Mouse (Mus musculus): ENCODE measurements around the gene Gpatch8. TPM values are rescaled to one million over a fixed set of nuclear protein-coding genes. Genes with fewer than 3 reads are reported as not detected.
A peak's percentile ranks its signal among the peaks of the same experiment; 100 is the strongest.

Gene Gpatch8
- total and polyA plus RNA-seq, 3 experiments = 11.7 to 18.0 (median 14.8) TPM

DNA sequence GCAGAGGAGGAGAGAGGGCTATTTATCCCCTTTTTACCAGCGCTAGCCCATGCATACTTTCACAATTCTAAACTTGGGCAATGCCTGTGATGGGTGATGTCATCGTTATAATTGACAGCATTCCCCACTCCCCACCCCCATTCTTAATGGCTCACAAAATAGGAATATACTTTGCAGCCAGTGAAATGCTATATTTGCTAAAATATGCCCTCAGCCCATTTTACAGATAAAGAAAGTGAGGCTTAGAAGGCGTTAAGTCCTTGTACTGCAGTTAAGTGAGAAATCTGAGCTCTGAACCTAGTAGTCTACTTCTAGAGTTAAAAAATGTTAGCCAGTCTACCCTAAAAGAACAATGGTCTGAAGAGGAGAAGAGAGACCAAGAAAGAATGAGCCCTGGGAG, 111.9 kb downstream of the Gpatch8 start:
- no peak for TF ChIP-seq EP300 (IDR thresholded peaks at IDR 0.05; ENCODE audit: insufficient read depth, low read depth, low read length)
- TF ChIP-seq POLR2A (IDR thresholded peaks at IDR 0.05; ENCODE audit: insufficient read depth, low read depth, low read length) = no peak
- no peak for TF ChIP-seq CTCF (IDR thresholded peaks at IDR 0.05)
- Histone ChIP-seq H3K79me2 (replicated peaks; ENCODE audit: control insufficient read depth, insufficient read depth, low read length) (no peaks in the 10 kb centered on the region), H3K27me3 (ENCODE audit: control insufficient read depth, insufficient read depth, low read length) (no peaks in the 10 kb centered on the region), H3K9ac (ENCODE audit: low read depth, low read length) (no peak overlapping the region), H3K4me1 (ENCODE audit: control insufficient read depth, insufficient read depth, low read length) (peaks cover 6% of the 10 kb centered on the region), H3K36me3 (ENCODE audit: control insufficient read depth, insufficient read depth, low read length) (no peaks in the 10 kb centered on the region), H3K4me3 (no peak overlapping the region), H3K27ac (no peak overlapping the region)
- WGBS = 62% methylated on average over 3 of the region's 3 CpGs
- intact Hi-C loops (cut with DNase I) = no loop called here
- no peak for DNase-seq

DNA sequence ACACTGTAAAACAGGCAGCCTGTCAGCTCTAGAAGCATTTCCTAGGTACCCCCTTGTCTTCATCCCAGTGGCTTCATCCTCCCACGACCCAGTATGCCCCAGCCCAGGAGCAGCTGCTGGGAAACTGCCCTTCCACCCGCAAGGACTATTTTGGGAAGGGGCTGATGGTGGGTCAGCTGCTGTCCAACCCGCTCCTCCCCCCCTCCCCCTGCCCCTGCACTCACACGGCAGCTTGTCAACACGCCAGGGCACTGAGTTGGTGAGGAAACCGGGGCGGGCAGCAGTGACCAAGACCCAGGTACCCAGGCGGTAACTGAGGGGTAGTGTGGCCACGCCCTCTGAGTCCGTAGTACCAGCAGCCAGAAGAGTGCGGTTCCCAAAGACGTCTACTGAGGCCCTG, 112.5 kb downstream of the Gpatch8 start:
- Histone ChIP-seq H3K4me3 (no peak overlapping the region), H3K9ac (ENCODE audit: low read depth, low read length) (no peak overlapping the region), H3K79me2 (replicated peaks; ENCODE audit: control insufficient read depth, insufficient read depth, low read length) (no peaks in the 10 kb centered on the region), H3K27ac (no peak overlapping the region), H3K36me3 (ENCODE audit: control insufficient read depth, insufficient read depth, low read length) (no peaks in the 10 kb centered on the region), H3K4me1 (ENCODE audit: control insufficient read depth, insufficient read depth, low read length) (peaks cover 6% of the 10 kb centered on the region), H3K27me3 (ENCODE audit: control insufficient read depth, insufficient read depth, low read length) (no peaks in the 10 kb centered on the region)
- TF ChIP-seq EP300 (IDR thresholded peaks at IDR 0.05; ENCODE audit: insufficient read depth, low read depth, low read length) (no peak), CTCF (IDR thresholded peaks at IDR 0.05) (no peak), POLR2A (IDR thresholded peaks at IDR 0.05; ENCODE audit: insufficient read depth, low read depth, low read length) (no peak)
- 66% methylated on average over 12 of the region's 12 CpGs for WGBS
- intact Hi-C loops (cut with DNase I) = no loop called here
- DNase-seq = peak in 1 of 2 experiments; percentile 14

- H3K4me1 ChIP-seq (ENCODE audit: control insufficient read depth, insufficient read depth, low read length) = peaks cover 6% of the 10 kb centered on the region
- no peaks in the 10 kb centered on the region for H3K79me2 ChIP-seq (replicated peaks; ENCODE audit: control insufficient read depth, insufficient read depth, low read length)
- intact Hi-C loops (cut with DNase I) = no loop called here
- H3K27me3 ChIP-seq (ENCODE audit: control insufficient read depth, insufficient read depth, low read length) = no peaks in the 10 kb centered on the region
- H3K36me3 ChIP-seq (ENCODE audit: control insufficient read depth, insufficient read depth, low read length) = no peaks in the 10 kb centered on the region
- 88% methylated on average over 6 of the region's 6 CpGs for WGBS
- TF ChIP-seq EP300 (IDR thresholded peaks at IDR 0.05; ENCODE audit: insufficient read depth, low read depth, low read length) (no peak), POLR2A (IDR thresholded peaks at IDR 0.05; ENCODE audit: insufficient read depth, low read depth, low read length) (no peak), CTCF (IDR thresholded peaks at IDR 0.05) (no peak)
- no peak overlapping the region for H3K4me3 ChIP-seq
- DNase-seq = peak in 1 of 2 experiments; percentile 11
- no peak overlapping the region for H3K9ac ChIP-seq (ENCODE audit: low read depth, low read length)
- no peak overlapping the region for H3K27ac ChIP-seq
Observed at GRCm38 (mm10) chr11:102442089-102442488, 114.1 kb downstream of the Gpatch8 start.

DNA sequence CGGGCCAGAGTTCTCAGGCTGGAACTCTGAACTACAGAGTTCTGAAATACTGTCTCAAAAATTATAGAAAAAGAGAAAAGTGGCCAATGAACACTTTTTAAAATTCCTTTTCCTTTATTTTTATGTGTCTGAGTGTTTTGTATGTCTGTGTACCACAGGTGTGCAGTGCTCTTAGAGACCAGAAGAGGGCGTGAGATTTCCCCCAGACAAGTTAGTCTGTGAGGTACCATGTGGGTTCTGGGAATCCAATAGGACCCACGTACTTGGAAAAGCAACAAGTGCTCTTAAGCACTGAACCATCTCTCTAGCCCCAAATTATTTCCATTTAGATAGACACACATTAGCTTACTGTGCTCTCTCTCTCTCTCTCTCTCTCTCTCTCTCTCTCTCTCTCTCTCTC, 114.8 kb downstream of the Gpatch8 start:
- intact Hi-C loops (cut with DNase I) = no loop called here
- Histone ChIP-seq H3K36me3 (ENCODE audit: control insufficient read depth, insufficient read depth, low read length) (no peaks in the 10 kb centered on the region), H3K27ac (no peak overlapping the region), H3K4me3 (no peak overlapping the region), H3K9ac (ENCODE audit: low read depth, low read length) (no peak overlapping the region), H3K4me1 (ENCODE audit: control insufficient read depth, insufficient read depth, low read length) (peaks cover 6% of the 10 kb centered on the region), H3K79me2 (replicated peaks; ENCODE audit: control insufficient read depth, insufficient read depth, low read length) (no peaks in the 10 kb centered on the region), H3K27me3 (ENCODE audit: control insufficient read depth, insufficient read depth, low read length) (no peaks in the 10 kb centered on the region)
- TF ChIP-seq CTCF (IDR thresholded peaks at IDR 0.05) (peak; percentile 49), POLR2A (IDR thresholded peaks at IDR 0.05; ENCODE audit: insufficient read depth, low read depth, low read length) (no peak)
- DNase-seq = no peak
- WGBS = 80% methylated on average over 3 of the region's 3 CpGs

- intact Hi-C loops (cut with DNase I) = no loop called here
- no peak overlapping the region for H3K27ac ChIP-seq
- H3K9ac ChIP-seq (ENCODE audit: low read depth, low read length) = no peak overlapping the region
- 82% methylated on average over 8 of the region's 8 CpGs for WGBS
- no peaks in the 10 kb centered on the region for H3K4me1 ChIP-seq (ENCODE audit: control insufficient read depth, insufficient read depth, low read length)
- H3K27me3 ChIP-seq (ENCODE audit: control insufficient read depth, insufficient read depth, low read length) = no peaks in the 10 kb centered on the region
- H3K4me3 ChIP-seq = no peak overlapping the region
- TF ChIP-seq CTCF (IDR thresholded peaks at IDR 0.05) = no peak
- TF ChIP-seq EP300 (IDR thresholded peaks at IDR 0.05; ENCODE audit: insufficient read depth, low read depth, low read length) = no peak
- no peak for TF ChIP-seq POLR2A (IDR thresholded peaks at IDR 0.05; ENCODE audit: insufficient read depth, low read depth, low read length)
- H3K79me2 ChIP-seq (replicated peaks; ENCODE audit: control insufficient read depth, insufficient read depth, low read length) = no peaks in the 10 kb centered on the region
- no peaks in the 10 kb centered on the region for H3K36me3 ChIP-seq (ENCODE audit: control insufficient read depth, insufficient read depth, low read length)
- peak in 1 of 2 experiments; percentile 14 for DNase-seq
Observed at GRCm38 (mm10) chr11:102440255-102440654, 115.9 kb downstream of the Gpatch8 start.

DNA sequence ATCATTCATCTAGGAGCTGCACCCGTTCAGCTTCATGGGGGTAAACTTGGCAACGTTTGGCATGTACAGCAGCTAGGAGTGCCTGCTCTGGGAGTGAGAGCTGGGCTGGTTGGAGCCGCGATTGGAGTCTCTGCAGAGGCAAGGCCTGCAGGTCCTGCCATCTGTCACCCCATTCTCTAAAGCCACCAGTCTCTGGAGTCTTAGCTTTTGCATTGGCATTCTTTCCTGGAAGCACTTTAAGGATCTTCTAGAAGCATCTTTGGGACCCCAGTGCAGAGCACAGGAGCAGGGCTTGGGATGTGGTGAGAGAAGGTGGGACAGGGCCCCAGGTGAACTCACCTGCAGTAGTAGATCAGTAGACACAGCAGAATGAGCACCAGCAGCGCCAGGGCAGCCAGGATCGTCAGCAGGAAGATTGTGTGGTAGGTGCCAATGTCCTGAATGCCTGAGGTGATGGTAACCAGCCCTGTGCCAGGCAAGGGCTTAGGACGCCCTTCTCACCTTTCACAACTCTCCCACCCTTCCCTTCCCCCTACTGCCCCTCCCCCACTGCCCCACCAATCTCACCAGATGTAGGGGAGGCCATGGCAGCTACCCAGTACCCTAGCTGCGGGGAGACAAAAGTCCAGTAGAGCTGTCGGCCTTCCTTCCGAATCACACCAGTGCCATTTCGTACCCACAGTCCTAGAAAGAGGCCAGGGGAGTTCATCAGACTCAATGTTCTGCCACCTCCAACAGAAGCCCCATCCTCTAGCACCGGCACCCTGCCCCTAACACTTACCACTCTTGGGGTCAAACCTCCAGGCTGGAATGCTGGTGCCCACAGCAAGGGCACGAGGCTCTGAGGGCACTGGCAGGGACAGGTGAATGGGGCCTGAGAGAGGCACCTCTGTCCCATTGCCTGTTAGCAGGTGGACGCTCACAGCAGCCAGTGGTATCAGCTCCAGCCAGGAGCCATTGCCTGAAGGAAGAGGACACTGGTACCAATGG, 116.8 kb downstream of the Gpatch8 start:
- H3K4me1 ChIP-seq (ENCODE audit: control insufficient read depth, insufficient read depth, low read length) = no peaks in the 10 kb centered on the region
- TF ChIP-seq EP300 (IDR thresholded peaks at IDR 0.05; ENCODE audit: insufficient read depth, low read depth, low read length) (no peak), POLR2A (IDR thresholded peaks at IDR 0.05; ENCODE audit: insufficient read depth, low read depth, low read length) (no peak), CTCF (IDR thresholded peaks at IDR 0.05) (no peak)
- DNase-seq = no peak
- intact Hi-C loops (cut with DNase I) = no loop called here
- no peak overlapping the region for H3K27ac ChIP-seq
- 88% methylated on average over 14 of the region's 14 CpGs for WGBS
- H3K4me3 ChIP-seq = no peak overlapping the region
- H3K79me2 ChIP-seq (replicated peaks; ENCODE audit: control insufficient read depth, insufficient read depth, low read length) = no peaks in the 10 kb centered on the region
- no peaks in the 10 kb centered on the region for H3K27me3 ChIP-seq (ENCODE audit: control insufficient read depth, insufficient read depth, low read length)
- no peak overlapping the region for H3K9ac ChIP-seq (ENCODE audit: low read depth, low read length)
- H3K36me3 ChIP-seq (ENCODE audit: control insufficient read depth, insufficient read depth, low read length) = no peaks in the 10 kb centered on the region
